26 mouse cellular contexts compared by ENCODE assay signal in the genomic region with DNA sequence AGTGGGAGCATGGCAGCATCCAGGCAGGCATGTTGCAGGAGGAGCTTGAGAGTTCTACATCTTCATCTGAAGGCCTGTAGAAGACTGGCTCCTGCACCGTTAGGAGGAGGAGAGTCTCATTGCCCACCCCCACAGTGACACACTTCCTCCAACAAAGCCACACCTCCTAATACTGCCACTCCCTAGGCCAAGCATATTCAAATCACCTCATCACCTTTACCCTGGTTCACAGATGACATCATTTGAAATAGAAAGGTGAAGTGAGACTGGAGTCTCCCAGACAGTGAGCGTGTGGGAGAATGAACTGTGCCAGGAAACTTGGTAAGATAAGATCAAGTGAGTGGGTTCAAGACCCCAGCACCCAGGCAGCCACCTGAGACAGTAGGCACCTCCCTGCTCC.
"Had no signal": no experiment of that assay in that cellular context is flagged by ENCODE, and none has a peak within 500 bp of the region (broad histone marks: within the 10 kb centered on the region; RNA-seq: fewer than 3 reads in every experiment).

No protein-coding gene starts in this region.

- H3K27ac ChIP-seq: gastrocnemius, adult 2 months; heart, embryonic 10.5 days; heart, embryonic 13.5 days; heart, embryonic 15.5 days; hindbrain, embryonic 13.5 days; hindbrain, embryonic 15.5 days; hindbrain, postnatal 0 days; kidney, embryonic 15.5 days; kidney, postnatal 0 days; limb, embryonic 13.5 days; limb, embryonic 15.5 days; liver, embryonic 12.5 days; liver, embryonic 14.5 days had no signal

- H3K4me3 ChIP-seq: gastrocnemius, adult 2 months; heart, embryonic 10.5 days; heart, embryonic 13.5 days; heart, embryonic 15.5 days; hindbrain, embryonic 13.5 days; hindbrain, embryonic 15.5 days; kidney, embryonic 15.5 days; limb, embryonic 13.5 days; limb, embryonic 15.5 days; liver, embryonic 12.5 days had no signal

- H3K36me3 ChIP-seq: heart, embryonic 10.5 days; heart, embryonic 13.5 days; heart, embryonic 15.5 days; hindbrain, embryonic 13.5 days; hindbrain, embryonic 15.5 days; kidney, embryonic 15.5 days; limb, embryonic 13.5 days; limb, embryonic 15.5 days; liver, embryonic 12.5 days had no signal

- ATAC-seq: hindbrain, postnatal 0 days; liver, embryonic 12.5 days had no signal

- H3K27me3 ChIP-seq: heart, embryonic 13.5 days; heart, embryonic 15.5 days; hindbrain, embryonic 13.5 days; hindbrain, embryonic 15.5 days; kidney, embryonic 15.5 days; limb, embryonic 13.5 days; limb, embryonic 15.5 days had no signal

- H3K9me3 ChIP-seq: heart, embryonic 10.5 days; hindbrain, embryonic 13.5 days; hindbrain, embryonic 15.5 days; limb, embryonic 15.5 days had no signal

- DNase-seq: gastrocnemius, postnatal 10 days; gastrocnemius, postnatal 25 days; heart, adult 18-20 months; heart, postnatal 14 days; heart, postnatal 36 days; kidney, adult 11 months; kidney, adult 2 months; kidney, adult 9 months; kidney, postnatal 14 days; kidney, postnatal 36 days; layer of hippocampus, adult 9-11 months; layer of hippocampus, postnatal 36 days; left cerebral cortex, postnatal 4 days had no signal

- H3K9ac ChIP-seq: heart, embryonic 13.5 days; heart, embryonic 15.5 days; hindbrain, embryonic 13.5 days; hindbrain, embryonic 15.5 days; kidney, embryonic 15.5 days; limb, embryonic 13.5 days; limb, embryonic 15.5 days; liver, embryonic 12.5 days; liver, embryonic 14.5 days had no signal

- H3K4me2 ChIP-seq: heart, embryonic 13.5 days; heart, embryonic 15.5 days; hindbrain, embryonic 13.5 days; hindbrain, embryonic 15.5 days; kidney, embryonic 15.5 days; limb, embryonic 13.5 days; limb, embryonic 15.5 days; liver, embryonic 12.5 days had no signal

- H3K4me1 ChIP-seq: heart, embryonic 10.5 days; heart, embryonic 15.5 days; limb, embryonic 13.5 days had no signal
